Mouse (Mus musculus): ENCODE results near the gene Nek2. TPM values are rescaled to one million over a fixed set of nuclear protein-coding genes. Genes with fewer than 3 reads are reported as not detected.
A peak's percentile ranks its signal among the peaks of the same experiment; 100 is the strongest.

The Nek2 gene
- polyA plus RNA-seq (2015; fragmentation: Nextera tagmentation; extraction: Ambion mirVana), result 49.8 and 53.1 TPM in 2 replicates

- DNase-seq (ENCODE audit: low spot score), result peak; percentile 94
Observed at GRCm38 (mm10) chr1:191821326-191822091, at the start of gene Nek2. Gene Nek2 (plus strand): TSS chr1:191821444.

- DNase-seq (ENCODE audit: low spot score), result no peak
Observed at GRCm38 (mm10) chr1:191774106-191774505, 47.1 kb upstream of the Nek2 start.

GRCm38 (mm10) chr1:191775116-191775515 is 46.1 kb upstream of the Nek2 start:
- DNase-seq (ENCODE audit: low spot score), result no peak

- no peak for DNase-seq (ENCODE audit: low spot score)
Observed at GRCm38 (mm10) chr1:191777521-191777920, 43.7 kb upstream of the Nek2 start.

- no peak for DNase-seq (ENCODE audit: low spot score)
Observed at GRCm38 (mm10) chr1:191780470-191780869, 40.8 kb upstream of the Nek2 start.

- no peak for DNase-seq (ENCODE audit: low spot score)
Observed at GRCm38 (mm10) chr1:191785108-191785507, 36.1 kb upstream of the Nek2 start.

GRCm38 (mm10) chr1:191786255-191786654 is 35.0 kb upstream of the Nek2 start:
- no peak for DNase-seq (ENCODE audit: low spot score)

- no peak for DNase-seq (ENCODE audit: low spot score)
Observed at GRCm38 (mm10) chr1:191787379-191787778, 33.9 kb upstream of the Nek2 start.

GRCm38 (mm10) chr1:191792991-191793390 is 28.3 kb upstream of the Nek2 start:
- DNase-seq (ENCODE audit: low spot score), result no peak

GRCm38 (mm10) chr1:191793888-191794532 is 27.2 kb upstream of the Nek2 start:
- no peak for DNase-seq (ENCODE audit: low spot score)

- DNase-seq (ENCODE audit: low spot score), result no peak
Observed at GRCm38 (mm10) chr1:191796238-191796896, 24.9 kb upstream of the Nek2 start.

- no peak for DNase-seq (ENCODE audit: low spot score)
Observed at GRCm38 (mm10) chr1:191802093-191802819, 19.0 kb upstream of the Nek2 start.

GRCm38 (mm10) chr1:191802820-191803655 is 18.2 kb upstream of the Nek2 start:
- no peak for DNase-seq (ENCODE audit: low spot score)

GRCm38 (mm10) chr1:191804747-191805146 is 16.5 kb upstream of the Nek2 start:
- DNase-seq (ENCODE audit: low spot score), result no peak

- no peak for DNase-seq (ENCODE audit: low spot score)
Observed at GRCm38 (mm10) chr1:191805788-191806187, 15.5 kb upstream of the Nek2 start.

GRCm38 (mm10) chr1:191806740-191807139 is 14.5 kb upstream of the Nek2 start:
- no peak for DNase-seq (ENCODE audit: low spot score)

GRCm38 (mm10) chr1:191807979-191808378 is 13.3 kb upstream of the Nek2 start:
- DNase-seq (ENCODE audit: low spot score), result no peak

- DNase-seq (ENCODE audit: low spot score), result no peak
Observed at GRCm38 (mm10) chr1:191808688-191809223, 12.5 kb upstream of the Nek2 start.

GRCm38 (mm10) chr1:191811774-191812173 is 9.5 kb upstream of the Nek2 start:
- no peak for DNase-seq (ENCODE audit: low spot score)

GRCm38 (mm10) chr1:191812949-191813691 is 8.1 kb upstream of the Nek2 start:
- DNase-seq (ENCODE audit: low spot score), result no peak
